Mouse (Mus musculus) thymus, adult 18-20 months (tissue): ENCODE measurements around the gene 9230102O04Rik.

Experiments used
- DNase-seq, 2 experiments: peaks; one replicate each; pipeline ENCODE4 v3.0.0; 2022; ENCODE audit warnings: mixed read lengths in 2 of 2

Gene 9230102O04Rik

DNA sequence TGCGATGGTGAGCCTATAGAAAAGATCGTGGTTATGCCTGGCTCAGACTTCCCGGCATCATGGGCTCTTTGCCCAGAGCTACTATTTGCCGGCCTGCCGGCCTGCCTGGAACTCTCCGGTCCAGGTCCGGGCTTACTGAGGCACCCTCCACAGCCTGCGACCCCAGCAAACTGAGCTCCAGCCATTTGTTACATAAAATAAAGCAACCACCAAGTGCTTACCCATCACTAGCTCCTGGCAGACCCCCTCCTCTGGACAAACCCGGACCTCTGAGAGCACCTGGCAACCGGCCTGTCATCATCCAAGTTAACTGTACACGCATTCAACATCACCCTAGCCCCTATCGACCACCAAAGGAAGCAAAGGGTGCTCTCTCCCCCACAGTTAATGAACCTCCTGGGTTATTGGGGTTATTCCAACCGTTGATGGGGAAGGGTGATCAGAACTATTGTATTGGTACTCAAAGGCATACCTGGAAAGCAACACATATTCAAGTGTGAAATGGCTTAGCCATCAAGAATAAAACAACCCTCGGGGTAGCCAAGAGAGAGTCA, 4.0 kb downstream of the 9230102O04Rik start:
- DNase-seq = no peak

DNA sequence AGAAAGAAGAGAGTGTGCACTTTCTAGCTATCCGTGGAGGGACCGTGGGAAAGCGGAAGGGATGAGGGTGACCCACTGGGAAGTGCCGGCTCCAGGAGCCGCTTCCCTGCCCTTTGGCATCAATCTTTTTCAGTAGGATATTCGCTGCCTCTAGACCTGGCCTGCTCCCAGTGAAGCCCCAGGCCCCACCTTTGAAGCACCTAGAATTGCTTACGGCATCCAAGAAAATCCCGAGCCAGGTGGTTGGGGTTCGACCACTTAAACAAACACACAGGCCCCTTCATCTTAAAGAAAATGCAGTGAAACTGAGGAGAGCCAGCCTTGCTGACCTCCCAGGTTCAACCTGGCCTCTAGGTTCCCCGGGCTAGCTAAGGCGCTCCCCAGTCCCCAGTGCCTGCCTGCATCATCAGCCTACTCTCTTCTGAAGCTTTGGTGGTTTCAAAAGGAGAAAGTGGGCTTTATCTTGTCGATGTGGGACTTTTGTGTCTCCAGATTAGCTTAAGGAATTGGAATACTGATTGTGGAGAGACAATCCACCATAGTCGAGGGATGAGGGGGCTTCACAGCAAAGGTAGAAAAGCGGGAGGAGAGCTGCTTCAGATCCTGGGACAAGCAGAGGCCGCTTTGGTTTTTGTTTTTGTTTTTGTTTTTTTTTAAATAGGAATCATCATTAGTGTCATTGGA, 4.7 kb downstream of the 9230102O04Rik start:
- no peak for DNase-seq

GRCm38 (mm10) chr2:9883803-9884532, 5.4 kb downstream of the 9230102O04Rik start:
- DNase-seq = no peak

DNA sequence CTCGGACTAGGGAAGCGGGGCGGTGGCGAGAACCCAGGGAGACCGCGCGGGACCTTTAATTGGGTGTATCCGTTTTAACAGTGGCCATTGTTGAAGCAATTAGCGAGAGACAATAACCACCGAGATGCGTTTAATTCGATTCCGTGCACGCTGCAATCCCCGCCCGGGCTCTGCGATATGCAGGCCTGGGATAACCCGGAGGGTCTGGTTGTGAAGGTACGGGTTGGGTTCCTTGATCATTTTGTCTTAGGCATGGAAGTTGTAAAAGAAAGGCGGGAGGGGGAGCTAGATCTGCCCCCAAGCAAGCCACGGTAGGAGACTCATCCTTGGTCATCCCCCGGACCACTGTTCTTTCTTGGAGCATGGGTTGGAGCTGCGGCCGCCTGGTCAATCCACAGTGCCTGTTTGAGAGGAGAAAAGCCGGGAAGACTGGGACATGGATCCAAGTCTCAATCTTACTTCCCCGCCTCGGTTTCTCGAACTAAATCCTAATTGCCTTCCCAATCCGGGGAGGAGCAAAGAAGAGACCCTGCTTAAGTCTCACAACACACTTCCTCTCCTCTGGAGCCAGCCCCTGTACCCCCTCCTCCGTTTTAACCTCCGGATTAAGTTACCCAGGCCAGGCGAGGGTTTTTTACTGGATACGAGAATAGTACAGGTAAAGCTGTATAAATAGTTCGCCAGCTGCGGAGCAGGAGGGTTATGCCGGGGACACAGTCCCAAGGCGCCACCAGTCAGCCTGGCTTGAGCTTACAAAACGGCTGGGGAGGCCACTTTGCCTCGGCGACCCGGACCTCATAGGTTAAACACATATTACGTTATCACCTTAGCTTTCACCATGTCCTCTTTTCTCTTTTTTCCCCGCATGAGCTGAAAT, 6.2 kb downstream of the 9230102O04Rik start:
- DNase-seq = no peak

GRCm38 (mm10) chr2:9882371-9882925, 6.9 kb downstream of the 9230102O04Rik start:
- DNase-seq = no peak

DNA sequence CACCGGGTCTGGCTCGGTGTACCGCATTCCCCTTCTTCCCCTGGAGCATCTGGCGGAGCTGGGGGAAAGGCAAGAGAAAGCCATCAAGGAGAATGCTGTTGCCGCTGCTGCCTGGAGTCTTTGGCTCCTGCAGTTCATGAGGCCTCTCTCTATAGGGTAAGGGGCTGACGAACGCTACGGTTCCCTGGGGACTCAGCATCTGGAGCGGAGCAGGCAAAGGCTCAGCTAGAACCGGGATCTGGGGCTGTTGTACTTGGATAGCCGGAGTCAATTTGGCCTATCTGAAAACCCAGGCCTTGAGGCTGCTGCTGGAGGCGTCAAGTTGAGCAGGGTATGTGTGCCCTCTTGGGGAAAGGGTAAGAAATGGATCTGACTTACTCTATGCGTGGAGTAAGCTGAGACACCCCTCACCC, 7.7 kb downstream of the 9230102O04Rik start:
- DNase-seq = no peak

DNA sequence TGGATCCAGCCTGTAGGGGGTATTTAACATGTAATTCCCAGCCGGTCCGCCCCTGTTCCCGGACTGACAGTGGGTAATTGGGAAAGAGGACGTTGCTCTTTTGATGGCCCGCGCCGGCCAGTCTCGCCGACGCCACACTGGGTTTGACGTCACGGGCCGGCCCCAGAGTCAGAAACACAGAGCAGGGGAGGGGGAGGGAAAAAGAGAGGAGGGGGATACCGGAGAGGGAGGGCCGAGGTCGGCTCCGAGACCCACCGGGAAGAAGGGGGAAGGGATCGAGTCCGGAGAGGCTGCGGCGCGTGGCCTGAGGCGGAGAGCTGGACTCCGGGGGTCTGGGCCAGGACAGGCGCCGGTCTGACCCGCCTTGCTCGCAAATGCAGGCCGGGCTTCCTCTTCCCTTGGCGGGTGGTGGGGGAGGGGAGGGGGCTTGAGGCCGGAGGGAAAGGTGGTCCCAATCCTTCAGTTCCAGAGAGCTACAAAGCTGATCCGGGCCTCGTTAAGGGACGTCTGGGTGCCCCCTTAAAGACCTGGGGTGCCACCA, 8.2 kb downstream of the 9230102O04Rik start, which contains the start of gene 4930412O13Rik:
Gene 4930412O13Rik (plus strand): TSS at position 202 of the 541 bp plus-strand sequence.
- no peak for DNase-seq

GRCm38 (mm10) chr2:9880271-9880670, 9.1 kb downstream of the 9230102O04Rik start:
- no peak for DNase-seq

DNA sequence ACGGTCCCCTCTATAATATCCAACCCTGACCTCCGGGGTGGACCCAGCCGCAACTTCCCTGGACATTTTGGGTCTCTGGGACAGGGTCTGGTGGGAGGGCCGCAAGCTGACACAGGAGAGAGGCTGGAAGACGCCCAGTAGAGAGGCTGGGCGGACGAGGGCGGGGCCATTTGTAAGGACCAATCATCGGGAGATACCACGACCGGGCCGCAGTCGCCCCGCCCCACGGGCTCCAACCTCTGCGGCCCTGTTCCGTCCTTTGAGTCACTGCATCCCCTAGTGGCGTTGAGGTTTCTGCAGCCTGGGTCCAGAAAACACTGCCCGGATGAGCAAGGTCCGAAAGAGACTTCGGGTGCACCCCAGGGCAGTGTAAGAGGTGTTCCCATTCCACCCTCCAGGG, 9.8 kb downstream of the 9230102O04Rik start:
- DNase-seq = peak; percentile 91 to 93

DNA sequence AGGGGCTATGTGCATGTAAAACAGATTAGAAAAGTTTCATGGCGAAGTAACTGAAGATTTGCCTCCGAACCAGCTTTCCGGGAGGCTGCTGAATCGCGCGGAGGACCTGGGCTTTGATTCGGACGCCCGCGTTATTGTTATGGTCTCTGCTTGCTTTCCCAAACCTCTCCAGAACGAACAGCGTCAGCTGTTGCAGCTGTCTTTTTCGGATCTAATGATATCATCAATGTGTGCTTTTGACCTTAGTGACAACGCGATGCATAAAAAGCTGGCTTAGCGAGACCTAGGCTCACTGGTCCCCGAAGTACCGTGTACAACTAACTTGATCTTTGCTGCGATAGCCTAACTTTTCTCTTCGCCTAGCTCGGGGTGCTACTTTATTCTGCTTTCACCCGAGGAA, 10.2 kb downstream of the 9230102O04Rik start:
- DNase-seq = no peak

- peak; percentile 76 to 84 for DNase-seq
These were observed 10.7 kb downstream of the 9230102O04Rik start for GRCm38 (mm10) chr2:9878564-9879081.

GRCm38 (mm10) chr2:9877966-9878563, 11.3 kb downstream of the 9230102O04Rik start:
- peak; percentile 35 to 55 for DNase-seq

DNA sequence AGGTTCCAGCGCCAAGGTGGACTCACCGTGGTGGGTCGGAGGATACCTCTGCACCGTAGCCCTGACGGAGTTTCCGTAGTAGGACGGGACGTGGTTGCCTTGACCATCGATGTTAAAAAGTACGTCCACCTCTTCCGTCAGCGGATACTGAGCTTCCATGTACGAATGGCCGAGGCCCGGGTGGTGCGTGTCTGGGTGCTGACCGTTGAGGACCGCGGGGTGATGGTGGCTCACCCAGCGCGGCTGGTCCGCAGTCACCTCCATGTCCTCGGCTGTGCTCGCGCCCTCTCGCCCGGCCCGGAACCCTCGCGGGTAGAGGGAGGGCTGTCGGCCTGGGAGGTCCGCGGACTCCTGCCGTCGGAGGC, 12.0 kb downstream of the 9230102O04Rik start:
- DNase-seq = peak; percentile 44 to 46

- DNase-seq = peak in 1 of 2 experiments; percentile 33
These were observed 12.6 kb downstream of the 9230102O04Rik start for GRCm38 (mm10) chr2:9876621-9877325.

DNA sequence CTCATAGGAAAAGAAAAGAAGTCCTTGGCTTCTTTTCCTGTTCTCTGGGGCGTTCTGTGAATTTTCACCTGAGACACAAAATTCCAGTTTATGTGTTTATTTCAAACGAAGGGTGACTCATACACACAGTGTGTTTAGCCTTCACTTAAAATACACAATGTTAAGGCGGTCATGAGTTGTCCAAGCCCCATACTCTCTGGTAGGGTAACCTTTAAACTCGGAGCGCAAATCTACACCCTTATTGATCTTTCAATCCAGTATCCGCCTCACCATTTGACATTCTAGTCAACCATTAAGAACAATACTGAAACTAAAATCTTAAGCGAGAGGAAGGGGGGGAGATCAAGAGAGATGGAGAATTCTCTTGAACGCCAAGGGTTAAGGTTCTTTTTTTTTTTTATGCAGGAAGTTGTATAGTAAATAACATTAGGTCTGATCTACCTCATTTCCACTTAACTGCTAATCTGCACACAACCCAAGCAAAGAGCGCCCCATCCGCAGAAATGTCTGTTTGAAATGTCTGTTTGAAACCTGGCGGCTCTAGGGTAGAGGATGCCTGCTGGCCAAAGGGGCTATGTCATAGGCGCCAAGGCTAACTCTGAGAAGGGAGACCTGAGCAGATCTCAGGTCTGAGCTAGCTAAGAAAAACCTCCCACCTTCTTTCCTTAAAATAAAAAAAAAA, 13.5 kb downstream of the 9230102O04Rik start:
- DNase-seq = peak in 1 of 2 experiments; percentile 57

DNA sequence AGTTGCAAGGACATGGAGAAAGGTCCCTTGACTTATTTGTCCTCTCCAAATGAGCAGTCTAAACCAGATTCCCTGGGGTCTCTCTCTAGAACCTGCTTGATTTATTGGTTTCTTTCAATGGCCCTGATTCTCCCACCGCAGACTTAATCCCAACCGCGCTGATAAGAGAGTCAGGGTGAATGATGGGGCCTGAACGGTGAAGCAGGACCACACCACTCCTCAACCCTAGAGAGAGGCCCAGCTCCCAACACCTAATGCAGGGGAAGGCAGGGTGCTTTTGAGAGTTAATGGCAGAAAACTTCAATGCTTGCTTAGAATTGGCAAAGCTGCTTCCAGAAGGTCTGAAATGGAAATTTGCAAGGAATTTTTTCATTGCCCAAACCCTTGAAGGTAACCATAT, 14.1 kb downstream of the 9230102O04Rik start:
- DNase-seq = no peak

- peak in 1 of 2 experiments; percentile 22 for DNase-seq
These were observed 14.7 kb downstream of the 9230102O04Rik start for GRCm38 (mm10) chr2:9874467-9875219.

GRCm38 (mm10) chr2:9873757-9874156, 15.6 kb downstream of the 9230102O04Rik start:
- DNase-seq = no peak

DNA sequence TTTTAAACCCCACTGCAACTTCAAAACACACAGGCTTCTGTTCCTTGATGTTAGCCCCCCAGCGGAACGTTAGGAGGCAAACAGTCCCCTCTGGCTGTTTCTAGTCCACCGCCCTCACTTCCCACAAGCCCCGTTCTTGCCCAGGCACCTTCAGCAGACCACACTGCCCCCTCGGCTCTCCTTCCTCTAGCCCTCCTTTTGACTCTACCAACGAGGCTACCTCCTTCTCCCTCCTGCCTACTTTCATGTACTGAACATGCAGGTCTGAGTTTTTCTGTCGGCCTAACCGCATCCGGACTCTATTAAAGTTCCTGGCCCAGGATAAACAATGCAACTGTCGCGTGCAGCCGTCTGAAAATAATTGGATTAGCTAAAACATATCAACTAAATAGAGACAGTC, 16.7 kb downstream of the 9230102O04Rik start:
- DNase-seq = peak in 1 of 2 experiments; percentile 47
